Mouse (Mus musculus): ENCODE measurements around the gene Serpinb5.

DNA sequence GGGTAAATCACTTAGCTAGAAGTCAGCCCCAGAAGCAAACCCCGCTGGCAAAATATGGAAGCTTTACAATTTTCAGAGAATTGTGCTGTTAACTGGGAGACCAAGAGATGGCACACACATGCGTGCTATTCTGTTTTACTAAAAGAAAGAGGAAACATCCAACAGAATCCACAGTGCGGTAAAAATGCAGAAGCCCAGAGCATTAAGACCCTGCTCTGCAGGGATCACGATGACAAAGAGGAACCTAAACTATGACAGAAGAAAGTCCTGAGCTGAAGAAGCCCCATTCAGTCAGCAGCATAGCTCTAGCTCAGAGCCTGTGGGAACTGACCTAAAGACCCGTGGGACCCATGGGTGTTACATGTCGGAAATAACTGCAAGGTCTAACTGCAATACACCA is 45.7 kb upstream of the Serpinb5 start:
- no peak for TF ChIP-seq MYC (IDR thresholded peaks at IDR 0.05; ENCODE audit: low read depth, low read length)
- no peak for TF ChIP-seq MXI1 (IDR thresholded peaks at IDR 0.05; ENCODE audit: low read depth, low read length)
- TF ChIP-seq POLR2AphosphoS2 (IDR thresholded peaks at IDR 0.05; ENCODE audit: low read depth, low read length): no peak
- no peak for TF ChIP-seq CTCF (conservative IDR thresholded peaks at IDR 0.05 in 1 of 2, IDR thresholded peaks at IDR 0.05 in 1 of 2; ENCODE audit: low read depth in 2 of 2, low read length in 2 of 2)
- no peak for TF ChIP-seq ZKSCAN1 (IDR thresholded peaks at IDR 0.05; ENCODE audit: borderline replicate concordance, low read depth, low read length)

Measured in CH12.LX (cell line).